Mouse (Mus musculus): ENCODE results near the gene Slc41a3.

The Slc41a3 gene

GRCm38 (mm10) chr6:90688003-90688402 is 83.5 kb downstream of the Slc41a3 start:
- no peak for DNase-seq

DNA sequence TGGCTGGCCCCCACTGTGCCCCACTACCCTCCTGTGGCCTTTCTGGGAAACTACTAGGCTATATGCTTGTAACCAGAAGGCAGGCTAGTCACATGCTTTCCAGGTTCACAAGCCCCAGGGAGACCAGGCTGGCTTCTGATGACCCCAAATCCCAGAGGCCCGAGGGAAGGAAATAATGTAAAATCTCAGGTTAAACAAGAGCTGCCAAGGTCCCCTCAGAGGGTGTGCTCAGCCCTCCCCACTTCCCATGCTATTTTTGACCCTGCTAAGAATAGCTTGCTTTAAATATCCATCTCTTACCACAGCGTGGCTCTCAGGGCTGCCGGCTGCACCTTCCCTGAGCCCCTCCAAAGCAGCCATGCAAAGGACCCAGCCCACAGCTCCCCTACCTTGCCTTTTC is 84.2 kb downstream of the Slc41a3 start:
- no peak for DNase-seq

DNA sequence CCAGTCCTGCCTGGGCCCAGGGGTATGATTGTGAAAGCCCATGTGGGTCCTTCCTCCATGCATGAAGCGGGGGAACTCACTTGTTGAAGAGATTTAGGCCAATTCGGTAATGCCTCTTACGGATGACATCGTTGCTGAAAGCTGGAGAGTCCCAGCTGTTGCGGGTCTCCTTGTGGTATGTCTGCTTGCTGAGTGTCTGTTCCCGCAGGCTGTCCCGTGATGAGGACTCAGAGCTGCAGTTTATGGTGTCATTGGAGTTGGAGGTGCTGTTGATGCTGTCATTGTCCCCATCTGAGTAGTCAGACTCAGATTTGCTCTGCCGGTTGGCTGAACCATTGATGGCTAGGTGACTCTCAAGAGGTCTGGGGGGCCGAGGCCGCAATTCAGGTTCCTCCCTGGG is 85.0 kb downstream of the Slc41a3 start:
- no peak for DNase-seq

GRCm38 (mm10) chr6:90691935-90692334 is 87.4 kb downstream of the Slc41a3 start:
- no peak for DNase-seq

DNA sequence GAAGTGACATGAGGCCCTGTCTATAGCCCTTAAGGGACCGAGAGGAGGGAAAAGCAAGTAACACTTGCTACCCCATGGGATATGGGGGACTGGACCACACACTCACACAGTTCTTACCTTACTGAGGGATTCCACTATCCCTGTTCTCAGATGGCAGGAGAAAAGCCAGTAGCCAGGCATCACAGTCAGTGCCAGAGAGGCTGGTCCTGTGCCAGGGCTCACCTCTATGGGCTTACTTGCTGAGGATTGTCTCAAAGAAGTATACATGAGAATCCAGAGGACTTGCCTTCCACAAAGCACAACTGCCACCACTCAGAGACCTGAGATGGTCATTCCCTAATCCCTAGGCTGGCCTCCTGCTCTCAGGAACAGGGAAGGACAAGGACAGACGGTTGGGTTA is 87.9 kb downstream of the Slc41a3 start:
- DNase-seq, result peak; percentile 60

DNA sequence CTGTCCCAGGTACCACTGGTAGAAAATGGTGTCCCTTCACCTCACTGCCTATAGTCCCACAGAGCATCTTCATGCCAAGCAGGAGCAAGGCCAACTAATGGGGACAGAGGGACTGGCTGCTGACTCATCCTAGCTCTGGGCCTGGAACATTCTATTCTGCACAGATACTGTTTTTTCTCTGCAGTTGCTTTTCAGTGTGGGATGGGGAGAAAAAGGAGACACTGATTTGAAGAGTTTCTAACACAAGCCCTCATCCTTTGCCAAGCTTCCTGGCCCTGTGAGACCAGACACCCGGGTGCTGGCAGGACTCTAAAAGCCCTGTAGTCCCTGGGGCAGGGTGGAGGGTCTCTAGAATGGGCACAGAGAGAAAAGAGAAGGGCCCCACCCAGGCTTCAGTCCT is 91.2 kb downstream of the Slc41a3 start:
- DNase-seq, result no peak

Measured in cerebellum, adult 11-12 months (tissue).